In the genomic region with DNA sequence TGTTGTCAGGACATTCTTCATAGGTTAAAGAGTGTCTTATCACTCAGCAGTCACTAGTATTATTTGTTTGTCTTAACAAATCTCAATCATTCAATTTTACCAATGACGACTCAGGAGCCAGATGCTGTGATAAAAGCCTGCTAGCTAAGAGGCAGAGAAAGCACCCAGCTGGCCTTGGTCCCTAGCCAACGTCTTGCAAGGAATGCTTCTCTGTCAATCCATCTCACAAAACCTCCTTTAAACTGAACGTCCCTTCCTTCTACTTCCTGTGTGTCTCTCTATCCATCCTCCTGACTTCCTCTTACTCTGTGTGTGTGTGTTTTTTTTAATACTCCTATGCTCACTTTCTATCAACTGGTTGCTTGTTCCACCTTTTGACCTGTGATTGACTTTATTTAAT, we compare ENCODE assay signal across 30 mouse cellular contexts. TPM values are rescaled to one million over a fixed set of nuclear protein-coding genes. Genes with fewer than 3 reads are reported as not detected.
DNase-seq lines count a peak whose midpoint lies in the region; ATAC-seq and TF ChIP-seq lines count a peak whose summit lies in the region.
"Had no signal": no experiment of that assay in that cellular context is flagged by ENCODE, and none has a peak within 500 bp of the region (broad histone marks: within the 10 kb centered on the region; RNA-seq: fewer than 3 reads in every experiment).

No protein-coding gene starts in this region.

- no peak for DNase-seq in lung, postnatal 25 days (ENCODE audit: low spot score)
- DNase-seq in brain, embryonic 14.5 days (ENCODE audit: low read depth) = peak; percentile 47
- DNase-seq in lung, postnatal 0 days (ENCODE audit: low spot score) = peak; percentile 69
- peak; percentile 38 for DNase-seq in lung, postnatal 36 days
- DNase-seq in left cerebral cortex, postnatal 14 days (ENCODE audit: low spot score in 2 of 2) = no peak
- no peak for DNase-seq in heart, postnatal 4 days
- DNase-seq in cerebellum, postnatal 14 days = no peak
- DNase-seq: adrenal gland, adult 8-10 months; adrenal gland, postnatal 25 days; cerebellum, adult 18-20 months; cerebellum, adult 9-10 months; cerebellum, postnatal 25 days; gastrocnemius, postnatal 25 days; heart, adult 18-20 months; heart, postnatal 10 days; heart, postnatal 36 days had no signal

- no peaks in the 10 kb centered on the region for H3K36me3 ChIP-seq in lung, embryonic 15.5 days
- no peaks in the 10 kb centered on the region for H3K36me3 ChIP-seq in lung, postnatal 0 days (ENCODE audit: insufficient read depth, low read length)
- H3K36me3 ChIP-seq: embryonic facial prominence, embryonic 10.5 days; embryonic facial prominence, embryonic 13.5 days; forebrain, embryonic 10.5 days; forebrain, embryonic 15.5 days; heart, embryonic 12.5 days; heart, embryonic 15.5 days had no signal

- WGBS in lung, embryonic 15.5 days = 10% methylated on average over 3 of the region's 3 CpGs
- 10% methylated on average over 3 of the region's 3 CpGs for WGBS in lung, postnatal 0 days

- H3K9ac ChIP-seq in lung, embryonic 15.5 days = no peak overlapping the region
- no peak overlapping the region for H3K9ac ChIP-seq in lung, postnatal 0 days (replicated peaks; ENCODE audit: low read depth)
- H3K9ac ChIP-seq: embryonic facial prominence, embryonic 13.5 days; forebrain, embryonic 15.5 days; heart, embryonic 12.5 days; heart, embryonic 15.5 days; hindbrain, embryonic 14.5 days had no signal

- H3K4me1 ChIP-seq in lung, embryonic 15.5 days = 0 out of 2 replicates have a peak, but pooled peaks cover 9% of the 10 kb centered on the region
- H3K4me1 ChIP-seq in lung, postnatal 0 days (ENCODE audit: insufficient read depth, low read depth, low read length) = no peaks in the 10 kb centered on the region
- H3K4me1 ChIP-seq: forebrain, embryonic 15.5 days had no signal

- intact Hi-C loops in left cerebral cortex, postnatal 14 days (cut with DNase I) = loop anchor here (10.0 kb wide), 1 partner anchor 225 kb away; no protein-coding TSS in a partner anchor

- TF ChIP-seq CTCF in brain, embryonic 14.5 days (IDR thresholded peaks at IDR 0.05; ENCODE audit: borderline replicate concordance, extremely low read depth, insufficient read depth, insufficient read length) = no peak
- no peak for TF ChIP-seq CTCF in lung, postnatal 0 days (IDR thresholded peaks at IDR 0.05)

- ATAC-seq in lung, embryonic 15.5 days (ENCODE audit: borderline replicate concordance, extremely low read depth, low FRiP score, low TSS enrichment) = peak; percentile 57; the same call in 1 of the 2 replicates
- peak; percentile 57 for ATAC-seq in lung, postnatal 0 days
- ATAC-seq: activated CD4-positive, CD25-positive, alpha-beta regulatory T cell, adult 4 months; CD4-positive, CD25-positive, alpha-beta regulatory T cell, adult 4 months; forebrain, embryonic 15.5 days; hindbrain, postnatal 0 days had no signal

- H3K4me2 ChIP-seq in lung, embryonic 15.5 days = no peak overlapping the region
- H3K4me2 ChIP-seq in lung, postnatal 0 days (replicated peaks; ENCODE audit: low read depth, low read length) = no peak overlapping the region
- H3K4me2 ChIP-seq: embryonic facial prominence, embryonic 13.5 days; forebrain, embryonic 15.5 days; heart, embryonic 12.5 days; heart, embryonic 15.5 days; hindbrain, embryonic 14.5 days had no signal

- H3K4me3 ChIP-seq in lung, embryonic 15.5 days = no peak overlapping the region
- H3K4me3 ChIP-seq in lung, postnatal 0 days (ENCODE audit: low read depth, low read length) = no peak overlapping the region
- H3K4me3 ChIP-seq: embryonic facial prominence, embryonic 10.5 days; embryonic facial prominence, embryonic 13.5 days; forebrain, embryonic 10.5 days; forebrain, embryonic 15.5 days; heart, embryonic 12.5 days; heart, embryonic 15.5 days had no signal

- H3K9me3 ChIP-seq in lung, embryonic 15.5 days = no peaks in the 10 kb centered on the region
- no peaks in the 10 kb centered on the region for H3K9me3 ChIP-seq in lung, postnatal 0 days (ENCODE audit: low read length)
- H3K9me3 ChIP-seq: embryonic facial prominence, embryonic 10.5 days; forebrain, embryonic 15.5 days had no signal

- TF ChIP-seq POLR2A in brain, embryonic 14.5 days (IDR thresholded peaks at IDR 0.05; ENCODE audit: borderline replicate concordance, extremely low read depth, insufficient read depth, insufficient read length, poor library complexity, severe bottlenecking) = no peak

- peak overlapping the region; percentile 13; the same call in 1 of the 2 replicates for H3K27ac ChIP-seq in lung, embryonic 15.5 days
- no peak overlapping the region for H3K27ac ChIP-seq in lung, postnatal 0 days (ENCODE audit: low read length)
- H3K27ac ChIP-seq: embryonic facial prominence, embryonic 10.5 days; embryonic facial prominence, embryonic 13.5 days; forebrain, embryonic 10.5 days; forebrain, embryonic 15.5 days; heart, embryonic 15.5 days; hindbrain, embryonic 14.5 days; hindbrain, postnatal 0 days had no signal

- H3K27me3 ChIP-seq in lung, embryonic 15.5 days = no peaks in the 10 kb centered on the region
- no peaks in the 10 kb centered on the region for H3K27me3 ChIP-seq in lung, postnatal 0 days (replicated peaks; ENCODE audit: insufficient read depth, low read length)
- H3K27me3 ChIP-seq: embryonic facial prominence, embryonic 13.5 days; forebrain, embryonic 15.5 days; heart, embryonic 12.5 days; heart, embryonic 15.5 days had no signal

- no peak for TF ChIP-seq EP300 in lung, postnatal 0 days (IDR thresholded peaks at IDR 0.05)

RNA-seq across cellular contexts. Expression of a gene that starts 8.5 kb away (rescaled TPM):
- polyA plus RNA-seq in lung, embryonic 15.5 days (2015; fragmentation: Nextera tagmentation; extraction: Ambion mirVana) = 2.8 and 3.3 TPM in 2 replicates
- 1.3 TPM in 2 replicates for polyA plus RNA-seq in brain, embryonic 14.5 days (2012; rRNA removed)
- polyA plus RNA-seq in lung, postnatal 0 days (2015; fragmentation: Nextera tagmentation; extraction: Ambion mirVana) = 1.0 and 1.3 TPM in 2 replicates
- total RNA-seq in left cerebral cortex, postnatal 14 days (2021) = under 1 TPM; 0.61 to 0.72 TPM
- total RNA-seq in heart, postnatal 4 days (2021) = 1 to 10 TPM; 1.6 to 1.7 TPM
- total RNA-seq: common myeloid progenitor, adult 5-6 weeks; gastrocnemius, adult 8-10 months; gastrocnemius, postnatal 25 days; MEL had no signal

Comparison
In these comparisons a context has a peak if more than half of its experiments do, and no peak if none do; other contexts are left out.
1. DNase-seq: peak in brain, embryonic 14.5 days (single experiment), lung, postnatal 0 days (single experiment) and lung, postnatal 36 days (single experiment); none in lung, postnatal 25 days (single experiment), left cerebral cortex, postnatal 14 days (0 of 2), heart, postnatal 4 days (single experiment) and cerebellum, postnatal 14 days (0 of 2).